Mouse (Mus musculus): ENCODE data around the gene Cdh15. TPM values are rescaled to one million over a fixed set of nuclear protein-coding genes. Genes with fewer than 3 reads are reported as not detected.

Gene Cdh15
- total RNA-seq, 1 experiment: 0.76 TPM

DNA sequence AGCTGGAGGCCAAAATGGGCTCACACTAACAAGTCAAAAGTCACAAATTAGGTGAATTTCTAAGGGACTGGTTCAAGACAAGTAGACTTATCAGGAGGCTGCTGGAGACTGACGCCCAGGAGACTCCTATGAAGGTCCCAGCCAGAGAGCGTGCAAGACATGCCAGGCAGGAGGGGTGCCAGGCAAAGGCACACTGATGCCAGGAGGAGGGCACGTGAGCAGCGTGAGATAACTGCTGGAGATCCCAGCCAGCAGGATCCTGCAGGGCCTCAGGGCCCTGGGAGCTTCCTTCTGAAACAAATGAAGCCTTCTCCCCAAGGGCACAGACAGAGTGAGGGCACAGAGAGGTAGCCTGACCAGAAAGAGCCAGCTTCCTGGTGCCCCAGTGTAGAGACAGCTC, 39.9 kb upstream of the Cdh15 start:
- H3K27ac ChIP-seq (ENCODE audit: insufficient read depth, low read depth, low read length, poor library complexity, severe bottlenecking): no peak overlapping the region
- H3K4me1 ChIP-seq (ENCODE audit: control insufficient read depth in 2 of 2, insufficient read depth in 2 of 2, low read length in 2 of 2, poor library complexity in 1 of 2): no peaks in the 10 kb centered on the region
- H3K36me3 ChIP-seq (ENCODE audit: control insufficient read depth, insufficient read depth, low read length, poor library complexity, severe bottlenecking): no peaks in the 10 kb centered on the region
- TF ChIP-seq CHD2 (IDR thresholded peaks at IDR 0.05; ENCODE audit: low read depth, low read length) (no peak), HCFC1 (IDR thresholded peaks at IDR 0.05; ENCODE audit: borderline replicate concordance, insufficient read depth, low read length) (no peak), ZC3H11A (IDR thresholded peaks at IDR 0.05; ENCODE audit: borderline replicate concordance, low read depth, low read length) (no peak), ZNF384 (IDR thresholded peaks at IDR 0.05; ENCODE audit: low read depth, low read length) (no peak), MAFK (IDR thresholded peaks at IDR 0.05; ENCODE audit: insufficient read depth, low read depth, low read length) (no peak)
- H3K9me3 ChIP-seq (ENCODE audit: control insufficient read depth, insufficient read depth, low read depth, low read length): no peaks in the 10 kb centered on the region
- no peak overlapping the region for H3K9ac ChIP-seq (ENCODE audit: insufficient read depth, low read depth, low read length, poor library complexity, severe bottlenecking)
- in situ Hi-C loops (cut with MboI; ENCODE audit: low sequenced_read_pairs in 2 of 2, unreplicated experiment in 2 of 2): no loop called here
- no peak for DNase-seq (ENCODE audit: low read depth, low spot score)
- no peak overlapping the region for H3K4me3 ChIP-seq (ENCODE audit: insufficient read depth in 1 of 2, low read depth in 1 of 2, low read length in 2 of 2, poor library complexity in 1 of 2, severe bottlenecking in 1 of 2)

DNA sequence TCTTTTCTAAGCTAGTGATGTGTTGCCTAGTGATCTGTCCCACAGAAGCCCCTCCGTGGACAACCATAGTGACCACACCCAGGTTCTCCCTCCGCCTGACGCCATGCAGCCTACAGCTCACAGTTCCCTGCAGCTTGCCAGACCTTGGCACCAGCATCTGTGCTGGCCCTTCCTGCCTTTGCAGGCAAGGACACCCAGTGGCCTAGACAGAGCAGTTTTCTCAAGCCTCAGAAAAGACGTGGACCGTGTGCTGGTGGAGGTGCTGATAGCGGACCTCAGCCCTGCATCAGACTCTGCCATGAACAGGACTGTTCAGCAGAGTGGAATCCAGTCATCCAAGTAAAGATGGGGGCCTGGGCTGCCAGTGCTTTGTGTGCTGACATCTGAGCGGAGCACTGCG, 37.4 kb upstream of the Cdh15 start:
- TF ChIP-seq ZC3H11A (IDR thresholded peaks at IDR 0.05; ENCODE audit: borderline replicate concordance, low read depth, low read length): no peak
- TF ChIP-seq MAFK (IDR thresholded peaks at IDR 0.05; ENCODE audit: insufficient read depth, low read depth, low read length): no peak
- no peak for TF ChIP-seq ZNF384 (IDR thresholded peaks at IDR 0.05; ENCODE audit: low read depth, low read length)
- no peak for TF ChIP-seq CHD2 (IDR thresholded peaks at IDR 0.05; ENCODE audit: low read depth, low read length)
- no peak for TF ChIP-seq HCFC1 (IDR thresholded peaks at IDR 0.05; ENCODE audit: borderline replicate concordance, insufficient read depth, low read length)
- no peak for DNase-seq (ENCODE audit: low read depth, low spot score)
- in situ Hi-C loops (cut with MboI; ENCODE audit: low sequenced_read_pairs in 2 of 2, unreplicated experiment in 2 of 2): no loop called here
- Histone ChIP-seq H3K27ac (ENCODE audit: insufficient read depth, low read depth, low read length, poor library complexity, severe bottlenecking) (no peak overlapping the region), H3K9me3 (ENCODE audit: control insufficient read depth, insufficient read depth, low read depth, low read length) (no peaks in the 10 kb centered on the region), H3K36me3 (ENCODE audit: control insufficient read depth, insufficient read depth, low read length, poor library complexity, severe bottlenecking) (no peaks in the 10 kb centered on the region), H3K4me1 (ENCODE audit: control insufficient read depth in 2 of 2, insufficient read depth in 2 of 2, low read length in 2 of 2, poor library complexity in 1 of 2) (no peaks in the 10 kb centered on the region; a peak in 1 of 4 replicates), H3K4me3 (ENCODE audit: insufficient read depth in 1 of 2, low read depth in 1 of 2, low read length in 2 of 2, poor library complexity in 1 of 2, severe bottlenecking in 1 of 2) (no peak overlapping the region), H3K9ac (ENCODE audit: insufficient read depth, low read depth, low read length, poor library complexity, severe bottlenecking) (no peak overlapping the region)

DNA sequence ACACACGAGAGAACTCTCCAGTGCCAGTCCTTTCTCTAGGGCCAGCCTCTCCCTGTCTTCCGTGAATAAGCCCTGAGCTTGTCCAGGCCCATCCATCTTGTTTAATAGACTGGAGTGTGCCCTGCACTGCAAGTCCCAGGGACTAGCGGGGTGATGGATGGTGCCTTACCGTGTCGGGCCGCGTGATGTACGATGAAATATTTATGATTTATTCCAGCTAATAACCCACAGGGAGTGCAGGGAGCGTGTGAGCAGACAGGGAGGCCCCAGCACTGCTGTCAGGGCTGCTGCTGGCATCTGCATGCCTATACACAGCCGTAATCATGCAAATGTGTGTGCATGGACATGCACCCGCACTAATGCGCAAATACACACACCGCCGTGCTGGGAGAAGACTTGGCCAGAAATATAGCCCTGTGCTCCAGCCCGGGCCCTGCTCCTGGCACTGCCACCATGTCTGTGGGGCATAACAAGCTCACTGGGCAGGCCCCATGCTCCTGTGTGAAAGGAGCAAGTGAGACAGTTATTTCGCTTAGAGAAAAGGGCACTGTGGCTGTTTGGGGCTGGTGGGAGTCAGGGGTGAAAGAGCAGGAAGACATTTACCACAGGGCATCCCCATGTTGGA, 35.8 kb upstream of the Cdh15 start:
- no peaks in the 10 kb centered on the region for H3K36me3 ChIP-seq (ENCODE audit: control insufficient read depth, insufficient read depth, low read length, poor library complexity, severe bottlenecking)
- no peak overlapping the region for H3K4me3 ChIP-seq (ENCODE audit: insufficient read depth in 1 of 2, low read depth in 1 of 2, low read length in 2 of 2, poor library complexity in 1 of 2, severe bottlenecking in 1 of 2)
- in situ Hi-C loops (cut with MboI; ENCODE audit: low sequenced_read_pairs in 2 of 2, unreplicated experiment in 2 of 2): no loop called here
- H3K4me1 ChIP-seq (ENCODE audit: control insufficient read depth in 2 of 2, insufficient read depth in 2 of 2, low read length in 2 of 2, poor library complexity in 1 of 2): no peaks in the 10 kb centered on the region; a peak in 1 of 4 replicates
- H3K9ac ChIP-seq (ENCODE audit: insufficient read depth, low read depth, low read length, poor library complexity, severe bottlenecking): no peak overlapping the region
- no peaks in the 10 kb centered on the region for H3K9me3 ChIP-seq (ENCODE audit: control insufficient read depth, insufficient read depth, low read depth, low read length)
- TF ChIP-seq MAFK (IDR thresholded peaks at IDR 0.05; ENCODE audit: insufficient read depth, low read depth, low read length): no peak
- no peak for TF ChIP-seq CHD2 (IDR thresholded peaks at IDR 0.05; ENCODE audit: low read depth, low read length)
- no peak for TF ChIP-seq ZC3H11A (IDR thresholded peaks at IDR 0.05; ENCODE audit: borderline replicate concordance, low read depth, low read length)
- TF ChIP-seq ZNF384 (IDR thresholded peaks at IDR 0.05; ENCODE audit: low read depth, low read length): no peak
- no peak for TF ChIP-seq HCFC1 (IDR thresholded peaks at IDR 0.05; ENCODE audit: borderline replicate concordance, insufficient read depth, low read length)
- no peak overlapping the region for H3K27ac ChIP-seq (ENCODE audit: insufficient read depth, low read depth, low read length, poor library complexity, severe bottlenecking)
- no peak for DNase-seq (ENCODE audit: low read depth, low spot score)

DNA sequence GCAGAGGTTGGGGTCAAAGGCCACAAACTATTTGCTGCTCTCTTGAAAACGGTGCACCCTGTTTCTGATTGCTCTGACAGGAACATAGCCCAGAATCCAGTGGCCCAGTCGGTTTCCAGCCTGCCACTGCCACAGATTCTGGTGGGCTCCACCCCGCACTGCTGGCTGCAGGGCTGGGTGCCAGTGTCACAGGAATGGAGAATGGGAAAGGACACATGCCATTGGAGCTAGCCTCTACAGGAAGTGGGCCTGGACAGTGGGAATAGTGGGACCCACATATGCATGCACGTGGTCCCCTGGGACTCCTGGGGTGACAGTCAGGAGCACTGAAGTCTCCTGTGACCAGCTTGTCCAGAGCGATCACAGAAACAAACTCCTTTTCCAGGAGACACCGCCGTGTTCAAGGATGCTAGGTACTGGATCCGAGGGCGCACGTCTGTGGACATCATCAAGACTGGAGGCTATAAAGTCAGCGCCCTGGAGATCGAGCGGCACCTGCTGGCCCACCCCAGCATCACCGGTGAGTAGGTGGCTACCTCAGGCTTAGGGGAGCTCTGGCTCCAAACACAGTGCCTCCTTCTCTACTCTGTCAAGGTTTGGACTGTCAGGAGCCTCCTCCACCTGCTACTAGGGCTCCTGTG, 35.0 kb upstream of the Cdh15 start:
- no peaks in the 10 kb centered on the region for H3K9me3 ChIP-seq (ENCODE audit: control insufficient read depth, insufficient read depth, low read depth, low read length)
- H3K9ac ChIP-seq (ENCODE audit: insufficient read depth, low read depth, low read length, poor library complexity, severe bottlenecking): no peak overlapping the region
- no peak for TF ChIP-seq ZC3H11A (IDR thresholded peaks at IDR 0.05; ENCODE audit: borderline replicate concordance, low read depth, low read length)
- TF ChIP-seq MAFK (IDR thresholded peaks at IDR 0.05; ENCODE audit: insufficient read depth, low read depth, low read length): no peak
- TF ChIP-seq CHD2 (IDR thresholded peaks at IDR 0.05; ENCODE audit: low read depth, low read length): no peak
- TF ChIP-seq ZNF384 (IDR thresholded peaks at IDR 0.05; ENCODE audit: low read depth, low read length): no peak
- TF ChIP-seq HCFC1 (IDR thresholded peaks at IDR 0.05; ENCODE audit: borderline replicate concordance, insufficient read depth, low read length): no peak
- no peak overlapping the region for H3K27ac ChIP-seq (ENCODE audit: insufficient read depth, low read depth, low read length, poor library complexity, severe bottlenecking)
- no peak for DNase-seq (ENCODE audit: low read depth, low spot score)
- H3K4me3 ChIP-seq (ENCODE audit: insufficient read depth in 1 of 2, low read depth in 1 of 2, low read length in 2 of 2, poor library complexity in 1 of 2, severe bottlenecking in 1 of 2): no peak overlapping the region
- H3K36me3 ChIP-seq (ENCODE audit: control insufficient read depth, insufficient read depth, low read length, poor library complexity, severe bottlenecking): peaks cover 3% of the 10 kb centered on the region; the same call in 1 of the 2 replicates
- H3K4me1 ChIP-seq (ENCODE audit: control insufficient read depth in 2 of 2, insufficient read depth in 2 of 2, low read length in 2 of 2, poor library complexity in 1 of 2): no peaks in the 10 kb centered on the region; a peak in 1 of 4 replicates
- in situ Hi-C loops (cut with MboI; ENCODE audit: low sequenced_read_pairs in 2 of 2, unreplicated experiment in 2 of 2): no loop called here
